Mouse (Mus musculus) R1 (cell line): ENCODE data around the gene Grik1.

Experiments used
- DNase-seq: peaks from one replicate; pipeline ENCODE4 v3.0.0-alpha.2; 2018; ENCODE audit warnings: low read depth, low spot score

Gene Grik1

GRCm38 (mm10) chr16:88142574-88142973 lies 147.5 kb downstream of the Grik1 start:
- DNase-seq: no peak

- DNase-seq: no peak
These were observed 147.9 kb downstream of the Grik1 start for GRCm38 (mm10) chr16:88142136-88142535.

GRCm38 (mm10) chr16:88141594-88141993 lies 148.5 kb downstream of the Grik1 start:
- DNase-seq: no peak

GRCm38 (mm10) chr16:88138913-88139312 lies 151.2 kb downstream of the Grik1 start:
- no peak for DNase-seq

- no peak for DNase-seq
These were observed 157.1 kb downstream of the Grik1 start for GRCm38 (mm10) chr16:88132919-88133318.

- DNase-seq: no peak
These were observed 159.0 kb downstream of the Grik1 start for GRCm38 (mm10) chr16:88131103-88131502.

- DNase-seq: no peak
These were observed 165.0 kb downstream of the Grik1 start for GRCm38 (mm10) chr16:88125098-88125497.

GRCm38 (mm10) chr16:88112551-88113138 lies 177.4 kb downstream of the Grik1 start:
- DNase-seq: no peak

- DNase-seq: no peak
These were observed 178.6 kb downstream of the Grik1 start for GRCm38 (mm10) chr16:88111459-88111858.

GRCm38 (mm10) chr16:88094206-88094789 lies 195.8 kb downstream of the Grik1 start:
- DNase-seq: no peak

- DNase-seq: no peak
These were observed 202.8 kb downstream of the Grik1 start for GRCm38 (mm10) chr16:88087280-88087679.

GRCm38 (mm10) chr16:88074716-88075115 lies 215.3 kb downstream of the Grik1 start:
- no peak for DNase-seq

GRCm38 (mm10) chr16:88060936-88061335 lies 229.1 kb downstream of the Grik1 start:
- no peak for DNase-seq

- DNase-seq: no peak
These were observed 241.9 kb downstream of the Grik1 start for GRCm38 (mm10) chr16:88048121-88048520.

- DNase-seq: no peak
These were observed 245.7 kb downstream of the Grik1 start for GRCm38 (mm10) chr16:88044321-88044720.

- DNase-seq: no peak
These were observed 247.6 kb downstream of the Grik1 start for GRCm38 (mm10) chr16:88042458-88042857.

GRCm38 (mm10) chr16:88038503-88039091 lies 251.5 kb downstream of the Grik1 start:
- no peak for DNase-seq

- no peak for DNase-seq
These were observed 301.3 kb downstream of the Grik1 start for GRCm38 (mm10) chr16:87988805-87989204.

GRCm38 (mm10) chr16:87984201-87984870 lies 305.7 kb downstream of the Grik1 start:
- no peak for DNase-seq

- no peak for DNase-seq
These were observed 316.0 kb downstream of the Grik1 start for GRCm38 (mm10) chr16:87974076-87974443.

- DNase-seq: no peak
These were observed 316.5 kb downstream of the Grik1 start for GRCm38 (mm10) chr16:87973394-87974075.

- no peak for DNase-seq
These were observed 318.2 kb downstream of the Grik1 start for GRCm38 (mm10) chr16:87971911-87972310.
